Mouse (Mus musculus) forebrain, embryonic 14.5 days (tissue): Measurements from ENCODE around the gene Gm3625. TPM values are rescaled to one million over a fixed set of nuclear protein-coding genes. Genes with fewer than 3 reads are reported as not detected.

Experiments used
- ATAC-seq: fragments of 200-750 bp; cut with Nextera tagmentation; 2 replicates; pipeline ENCODE4 v1.8.0; 2017; ENCODE audit warnings: mild to moderate bottlenecking, moderate library complexity
- DNase-seq: peaks from one replicate; pipeline ENCODE4 v3.0.0-alpha.2; 2015; ENCODE audit warnings: low spot score
- H3K27ac ChIP-seq: fragments of 300-500 bp; sonication (generic); 2 replicates; pipeline ENCODE4 v1.5.1; 2014; ENCODE audit warnings: low read depth, mild to moderate bottlenecking, control low read depth, low read length, moderate library complexity
- H3K27me3 ChIP-seq: fragments of 300-500 bp; sonication (generic); replicated peaks from 2 replicates; pipeline ENCODE4 v1.6.1; 2014; ENCODE audit warnings: low read length, control low read depth, mixed read lengths; ENCODE audit not compliant: control insufficient read depth, insufficient read depth
- H3K36me3 ChIP-seq: fragments of 300-500 bp; sonication (generic); 2 replicates; pipeline ENCODE4 v1.6.1; 2014; ENCODE audit warnings: low read length, control low read depth; ENCODE audit not compliant: control insufficient read depth, insufficient read depth
- H3K4me1 ChIP-seq: fragments of 300-500 bp; sonication (generic); 2 replicates; pipeline ENCODE4 v1.6.1; 2014; ENCODE audit warnings: antibody characterized with exemption, low read length, control low read depth; ENCODE audit not compliant: control insufficient read depth, insufficient read depth
- H3K4me2 ChIP-seq: fragments of 300-500 bp; sonication (generic); 2 replicates; pipeline ENCODE4 v1.6.1; 2014; ENCODE audit warnings: mild to moderate bottlenecking, control low read depth, low read length
- H3K4me3 ChIP-seq: fragments of 300-500 bp; sonication (generic); 2 replicates; pipeline ENCODE4 v1.5.1; 2014; ENCODE audit warnings: low read depth, low read length, control low read depth
- H3K9ac ChIP-seq: fragments of 300-500 bp; sonication (generic); 2 replicates; pipeline ENCODE4 v1.6.1; 2014; ENCODE audit warnings: mild to moderate bottlenecking, low read length, control low read depth, moderate library complexity
- H3K9me3 ChIP-seq: fragments of 300-500 bp; sonication (generic); replicated peaks from 2 replicates; pipeline ENCODE4 v1.6.1; 2016; ENCODE audit warnings: low read length, control low read depth, mixed read lengths; ENCODE audit not compliant: control insufficient read depth
- WGBS: fragments of 180-500 bp; shearing (Covaris S2); extraction: QIAGEN DNeasy Blood & Tissue Kit; methylation state at CpG from one replicate; pipeline ENCODE4 v1.1.7; 2014; 5-methylcytosine and 5-hydroxymethylcytosine counted together
- polyA plus RNA-seq: library from polyadenylated mRNA; unstranded; fragments of >200 nt; fragmentation: Nextera tagmentation; extraction: Ambion mirVana; gene quantifications from 2 replicates; pipeline ENCODE4 v1.2.1, GENCODE M21; 2014

Gene Gm3625
- polyA plus RNA-seq, 1 experiment from 2014 or later, result not detected

GRCm38 (mm10) chr12:4546491-4546890 lies 46.2 kb downstream of the Gm3625 start:
- no peaks in the 10 kb centered on the region for H3K36me3 ChIP-seq
- no peak overlapping the region for H3K4me3 ChIP-seq
- H3K9me3 ChIP-seq, result no peaks in the 10 kb centered on the region
- DNase-seq (no peak), ATAC-seq (no peak)
- H3K27me3 ChIP-seq, result no peaks in the 10 kb centered on the region
- 0 out of 2 replicates have a peak, but pooled peaks cover 3% of the 10 kb centered on the region for H3K4me1 ChIP-seq
- H3K4me2 ChIP-seq, result no peak overlapping the region
- WGBS, result 71% methylated on average over 5 of the region's 5 CpGs
- H3K27ac ChIP-seq, result no peak overlapping the region
- no peak overlapping the region for H3K9ac ChIP-seq

DNA sequence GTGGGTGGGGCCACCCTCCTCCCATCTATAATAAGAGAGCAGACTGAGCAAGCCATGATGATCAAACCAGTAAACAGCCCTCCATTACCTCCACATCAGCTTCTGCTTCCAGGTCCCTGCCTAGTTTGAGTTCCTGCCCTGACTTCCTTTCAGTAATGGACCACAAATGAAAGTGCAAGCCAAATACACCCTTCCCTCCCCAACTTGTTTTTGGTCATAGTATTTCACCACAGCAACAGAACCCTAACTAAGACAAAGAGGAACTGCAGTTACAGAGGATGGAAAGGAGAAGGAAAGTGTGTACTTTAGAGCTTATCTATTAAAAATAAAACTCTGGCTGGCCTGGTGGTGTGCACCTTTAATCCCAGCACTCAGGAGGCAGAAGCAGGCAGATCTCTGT lies 47.3 kb downstream of the Gm3625 start:
- DNase-seq, result no peak
- H3K4me3 ChIP-seq, result no peak overlapping the region
- H3K9me3 ChIP-seq, result no peaks in the 10 kb centered on the region
- no peak for ATAC-seq
- H3K36me3 ChIP-seq, result no peaks in the 10 kb centered on the region
- H3K9ac ChIP-seq, result no peak overlapping the region
- no peak overlapping the region for H3K27ac ChIP-seq
- H3K4me2 ChIP-seq, result no peak overlapping the region
- H3K4me1 ChIP-seq, result 0 out of 2 replicates have a peak, but pooled peaks cover 3% of the 10 kb centered on the region
- no peaks in the 10 kb centered on the region for H3K27me3 ChIP-seq

DNA sequence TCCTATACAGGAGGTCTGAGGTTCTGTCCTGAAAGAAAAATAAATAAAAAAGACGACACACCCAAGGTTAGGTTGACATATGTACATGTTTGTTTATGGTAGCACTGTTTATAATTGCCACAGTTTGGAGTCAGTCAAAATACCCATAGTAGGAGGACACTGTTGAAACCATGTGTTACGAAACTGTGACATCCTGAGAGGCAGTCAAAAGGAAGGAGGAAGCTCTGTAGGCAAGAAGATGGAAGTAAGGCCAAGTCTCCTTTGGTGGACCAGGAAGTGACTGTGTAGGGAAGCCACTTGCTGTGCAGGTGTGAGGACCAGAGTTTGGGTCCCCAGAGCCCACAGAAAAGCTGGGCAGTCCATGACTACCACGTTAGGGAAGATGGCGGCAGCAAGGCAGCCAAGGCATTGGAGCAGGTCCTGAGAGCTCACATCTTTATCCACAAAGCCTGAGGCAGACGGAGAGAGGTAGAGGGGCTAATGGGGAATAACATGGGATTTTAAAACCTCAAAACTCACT lies 48.3 kb downstream of the Gm3625 start:
- Histone ChIP-seq H3K9ac (no peak overlapping the region), H3K4me3 (no peak overlapping the region), H3K36me3 (no peaks in the 10 kb centered on the region), H3K27ac (no peak overlapping the region), H3K9me3 (no peaks in the 10 kb centered on the region), H3K4me1 (0 out of 2 replicates have a peak, but pooled peaks cover 3% of the 10 kb centered on the region), H3K27me3 (no peaks in the 10 kb centered on the region), H3K4me2 (no peak overlapping the region)
- WGBS, result 88% methylated on average over 5 of the region's 5 CpGs
- ATAC-seq, result no peak
- no peak for DNase-seq

Other genes with a start within 250 kb of the Gm3625 start
- gene Ncoa1, start 115.7 kb downstream of the Gm3625 start, polyA plus RNA-seq, result 17.8 and 19.6 TPM in 2 replicates
- 13.0 and 14.5 TPM in 2 replicates for gene Itsn2, start 289 bp downstream of the Gm3625 start, polyA plus RNA-seq
- 0.13 and 0.53 TPM in 2 replicates for gene Fam228a, start 145.5 kb upstream of the Gm3625 start, polyA plus RNA-seq
- gene Pfn4, start 176.1 kb upstream of the Gm3625 start, polyA plus RNA-seq, result 10.7 and 11.8 TPM in 2 replicates
- 4.1 and 5.5 TPM in 2 replicates for gene Fam228b, start 176.3 kb upstream of the Gm3625 start, polyA plus RNA-seq
- gene Sf3b6, start 224.6 kb upstream of the Gm3625 start, polyA plus RNA-seq, result 362 and 405 TPM in 2 replicates
- gene Fkbp1b, start 248.7 kb upstream of the Gm3625 start, polyA plus RNA-seq, result 26.8 and 28.2 TPM in 2 replicates